Mouse (Mus musculus): Measurements from ENCODE around the gene Lancl2. TPM values are rescaled to one million over a fixed set of nuclear protein-coding genes. Genes with fewer than 3 reads are reported as not detected.

Lancl2 gene
- total RNA-seq, 2 experiments from 2014 or later: 170 to 176 TPM

- intact Hi-C loops (cut with DNase I): no loop called here
- DNase-seq (ENCODE audit: extremely low spot score in 1 of 2, low spot score in 2 of 2): no peak
Measured at GRCm38 (mm10) chr6:57765095-57765878, 62.9 kb downstream of the Lancl2 start.

- no peak for DNase-seq (ENCODE audit: extremely low spot score in 1 of 2, low spot score in 2 of 2)
- intact Hi-C loops (cut with DNase I): no loop called here
Measured at GRCm38 (mm10) chr6:57766287-57766686, 63.9 kb downstream of the Lancl2 start.

GRCm38 (mm10) chr6:57767112-57767868 lies 65.0 kb downstream of the Lancl2 start:
- no peak for DNase-seq (ENCODE audit: extremely low spot score in 1 of 2, low spot score in 2 of 2)
- intact Hi-C loops (cut with DNase I): no loop called here

GRCm38 (mm10) chr6:57768948-57769525 lies 66.7 kb downstream of the Lancl2 start:
- DNase-seq (ENCODE audit: extremely low spot score in 1 of 2, low spot score in 2 of 2): no peak
- intact Hi-C loops (cut with DNase I): no loop called here

GRCm38 (mm10) chr6:57770467-57771190 lies 68.3 kb downstream of the Lancl2 start:
- DNase-seq (ENCODE audit: extremely low spot score in 1 of 2, low spot score in 2 of 2): no peak
- intact Hi-C loops (cut with DNase I): no loop called here

GRCm38 (mm10) chr6:57773792-57774191 lies 71.5 kb downstream of the Lancl2 start:
- intact Hi-C loops (cut with DNase I): no loop called here
- no peak for DNase-seq (ENCODE audit: extremely low spot score in 1 of 2, low spot score in 2 of 2)

GRCm38 (mm10) chr6:57780359-57780758 lies 78.0 kb downstream of the Lancl2 start:
- intact Hi-C loops (cut with DNase I): no loop called here

GRCm38 (mm10) chr6:57782658-57783057 lies 80.3 kb downstream of the Lancl2 start:
- DNase-seq (ENCODE audit: extremely low spot score in 1 of 2, low spot score in 2 of 2): no peak
- intact Hi-C loops (cut with DNase I): no loop called here

More at GRCm38 (mm10) chr6:57780359-57780758, 78.0 kb downstream of the Lancl2 start:
- no peak for DNase-seq (ENCODE audit: extremely low spot score in 1 of 2, low spot score in 2 of 2)

- intact Hi-C loops (cut with DNase I): no loop called here
Measured at GRCm38 (mm10) chr6:57784251-57784650, 81.9 kb downstream of the Lancl2 start.

GRCm38 (mm10) chr6:57787376-57787775 lies 85.0 kb downstream of the Lancl2 start:
- intact Hi-C loops (cut with DNase I): no loop called here
- DNase-seq (ENCODE audit: extremely low spot score in 1 of 2, low spot score in 2 of 2): no peak

More at GRCm38 (mm10) chr6:57784251-57784650, 81.9 kb downstream of the Lancl2 start:
- no peak for DNase-seq (ENCODE audit: extremely low spot score in 1 of 2, low spot score in 2 of 2)

Other genes with a start within 250 kb of the Lancl2 start
- 10 to 100 TPM; 27.0 to 34.3 TPM for gene Ppm1k, start 167.1 kb upstream of the Lancl2 start, total RNA-seq (2021)
- gene Herc6, start 121.5 kb upstream of the Lancl2 start, total RNA-seq (2021): 1 to 10 TPM; 3.6 to 4.4 TPM
- gene Pyurf, start 10.5 kb upstream of the Lancl2 start, total RNA-seq (2021): 1 to 10 TPM; 6.6 to 8.1 TPM
- 100 to 1,000 TPM; 158 to 172 TPM for gene Vopp1, start 122.6 kb downstream of the Lancl2 start, total RNA-seq (2021)
- gene Vmn1r21, start 147.8 kb downstream of the Lancl2 start, total RNA-seq (2021): not detected
- gene Vmn1r22, start 205.5 kb downstream of the Lancl2 start, total RNA-seq (2021): not detected
- not detected for gene Vmn1r23, start 224.3 kb downstream of the Lancl2 start, total RNA-seq (2021)